Mouse (Mus musculus) heart, embryonic 14.5 days (tissue): Measurements from ENCODE around the gene Ift122. TPM values are rescaled to one million over a fixed set of nuclear protein-coding genes. Genes with fewer than 3 reads are reported as not detected.
A peak's percentile ranks its signal among the peaks of the same experiment; 100 is the strongest.

Experiments used
- ATAC-seq: fragments of 200-750 bp; cut with Nextera tagmentation; 2 replicates; pipeline ENCODE4 v1.8.0; 2017; ENCODE audit warnings: low read depth, moderate TSS enrichment; ENCODE audit not compliant: insufficient number of reproducible peaks, insufficient read depth, low FRiP score
- H3K27ac ChIP-seq, 2 experiments: fragments of 200-500 bp in 1 of 2; fragments of 300-500 bp in 1 of 2; sonication (generic) in 1 of 2; replicated peaks in 1 of 2; 2 replicates each; pipeline ENCODE4 v1.5.1; 2012 to 2014; ENCODE audit warnings: low read depth in 2 of 2, low read length in 2 of 2, control low read depth in 1 of 2, mild to moderate bottlenecking in 1 of 2, mixed read lengths in 1 of 2; ENCODE audit not compliant: control insufficient read depth in 1 of 2, insufficient read depth in 1 of 2
- H3K27me3 ChIP-seq: fragments of 300-500 bp; sonication (generic); 2 replicates; pipeline ENCODE4 v1.6.1; 2014; ENCODE audit warnings: mild to moderate bottlenecking, low read length, control low read depth; ENCODE audit not compliant: control insufficient read depth, insufficient read depth
- H3K36me3 ChIP-seq: fragments of 300-500 bp; sonication (generic); 2 replicates; pipeline ENCODE4 v1.6.1; 2014; ENCODE audit warnings: mild to moderate bottlenecking, control low read depth, low read length, mixed read lengths; ENCODE audit not compliant: control insufficient read depth, insufficient read depth
- H3K4me1 ChIP-seq, 2 experiments: fragments of 200-500 bp in 1 of 2; fragments of 300-500 bp in 1 of 2; sonication (generic) in 1 of 2; 2 replicates each; pipeline ENCODE4 v1.6.1; 2012 to 2014; ENCODE audit warnings: low read length in 2 of 2, control low read depth in 1 of 2, mixed read lengths in 1 of 2; ENCODE audit not compliant: control insufficient read depth in 2 of 2, insufficient read depth in 2 of 2
- H3K4me2 ChIP-seq: fragments of 300-500 bp; sonication (generic); 2 replicates; pipeline ENCODE4 v1.6.1; 2014; ENCODE audit warnings: mild to moderate bottlenecking, low read length
- H3K4me3 ChIP-seq, 2 experiments: fragments of 200-500 bp in 1 of 2; fragments of 300-500 bp in 1 of 2; sonication (generic) in 1 of 2; 2 replicates each; pipeline ENCODE4 v1.5.1; 2012 to 2014; ENCODE audit warnings: low read length in 2 of 2, mild to moderate bottlenecking in 2 of 2, control low read depth in 1 of 2, low read depth in 1 of 2, moderate library complexity in 1 of 2; ENCODE audit not compliant: control insufficient read depth in 1 of 2, insufficient read depth in 1 of 2
- H3K9ac ChIP-seq: fragments of 300-500 bp; sonication (generic); 2 replicates; pipeline ENCODE4 v1.6.1; 2014; ENCODE audit warnings: mild to moderate bottlenecking, low read length
- H3K9me3 ChIP-seq: fragments of 300-500 bp; sonication (generic); 2 replicates; pipeline ENCODE4 v1.6.1; 2016; ENCODE audit warnings: low read length, control low read depth; ENCODE audit not compliant: control insufficient read depth
- WGBS: fragments of 180-500 bp; shearing (Covaris S2); extraction: QIAGEN DNeasy Blood & Tissue Kit; methylation state at CpG from one replicate; pipeline ENCODE4 v1.1.7; 2014; 5-methylcytosine and 5-hydroxymethylcytosine counted together
- polyA plus RNA-seq: library from polyadenylated mRNA; unstranded; fragments of >200 nt; fragmentation: Nextera tagmentation; extraction: Ambion mirVana; gene quantifications from 2 replicates; pipeline ENCODE4 v1.2.1, GENCODE M21; 2014

Gene Ift122
- 22.6 and 23.6 TPM in 2 replicates for polyA plus RNA-seq

- ATAC-seq = peak; percentile 97
Observed at GRCm38 (mm10) chr6:115853091-115853813, at the start of gene Ift122, which contains the start of gene Mbd4. Gene Ift122 (plus strand): TSS chr6:115853470. Gene Mbd4 (minus strand): TSS chr6:115853371.

GRCm38 (mm10) chr6:115803541-115804382 is 49.5 kb upstream of the Ift122 start:
- peak; percentile 60 for ATAC-seq
- no peaks in the 10 kb centered on the region for H3K27me3 ChIP-seq
- H3K27ac ChIP-seq = no peak overlapping the region
- 0 out of 2 replicates have a peak overlapping the region, but pooled peaks have one; percentile 12 for H3K9ac ChIP-seq
- 46% methylated on average over 16 of the region's 16 CpGs for WGBS
- peaks cover 89% of the 10 kb centered on the region for H3K36me3 ChIP-seq
- H3K9me3 ChIP-seq = no peaks in the 10 kb centered on the region
- no peak overlapping the region for H3K4me2 ChIP-seq
- H3K4me1 ChIP-seq = peaks cover 12 to 20% of the 10 kb centered on the region in 2 experiments
- H3K4me3 ChIP-seq = no peak overlapping the region

More at GRCm38 (mm10) chr6:115853091-115853813, at the start of gene Ift122, which contains the start of gene Mbd4:
- peak within 1 kb of the TSS; percentile 76 for H3K4me2 ChIP-seq
- WGBS = under 1% methylated on average over 51 of the region's 51 CpGs
- no peaks in the 10 kb centered on the region for H3K27me3 ChIP-seq
- H3K9ac ChIP-seq = peak within 1 kb of the TSS; percentile 73
- peaks cover 10 to 34% of the 10 kb centered on the region in 2 experiments for H3K4me1 ChIP-seq
- H3K27ac ChIP-seq = peak within 1 kb of the TSS; percentile 84 to 88
- no peaks in the 10 kb centered on the region for H3K9me3 ChIP-seq
- H3K36me3 ChIP-seq = peaks cover 20% of the 10 kb centered on the region
- H3K4me3 ChIP-seq = peak within 1 kb of the TSS; percentile 53 to 73

DNA sequence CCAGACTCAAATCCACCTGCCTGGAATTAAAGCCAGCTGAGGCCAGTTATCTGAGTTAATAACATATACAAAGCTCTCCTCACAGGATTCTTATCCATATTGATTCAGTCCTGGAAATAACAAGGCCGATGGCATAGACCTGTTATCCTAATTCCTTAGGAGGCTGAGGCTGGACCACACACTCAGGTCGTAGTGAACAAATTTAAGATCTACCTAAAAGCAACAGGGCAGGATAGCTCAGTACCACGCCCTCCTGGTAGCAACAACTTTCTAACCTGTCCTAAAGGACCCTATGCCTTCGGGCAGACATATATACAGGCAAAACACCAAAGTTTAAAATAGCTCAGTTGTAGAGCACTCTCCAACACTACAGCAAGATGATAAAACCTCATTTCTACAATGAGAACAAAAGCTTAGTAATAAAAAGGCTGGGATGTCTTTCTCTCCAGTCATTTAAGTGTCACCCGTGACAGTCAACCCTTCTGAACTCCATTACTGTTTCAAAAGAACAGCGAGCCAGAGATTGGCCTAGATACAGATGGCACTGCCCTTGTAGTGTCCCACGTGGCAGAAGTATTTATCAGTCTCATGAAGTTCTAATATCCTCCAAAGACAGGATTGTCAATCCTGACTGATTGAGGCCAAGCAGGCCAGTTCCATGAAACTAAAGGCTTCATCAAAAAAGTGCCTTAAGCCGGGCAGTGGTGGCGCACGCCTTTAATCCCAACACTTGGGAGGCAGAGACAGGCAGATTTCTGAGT is 48.7 kb upstream of the Ift122 start:
- Histone ChIP-seq H3K27ac (no peak overlapping the region), H3K27me3 (no peaks in the 10 kb centered on the region), H3K9ac (no peak overlapping the region), H3K4me2 (no peak overlapping the region), H3K9me3 (no peaks in the 10 kb centered on the region), H3K4me3 (no peak overlapping the region), H3K4me1 (peaks cover 12 to 20% of the 10 kb centered on the region in 2 experiments), H3K36me3 (peaks cover 80% of the 10 kb centered on the region)
- 63% methylated on average over 10 of the region's 10 CpGs for WGBS
- no peak for ATAC-seq

DNA sequence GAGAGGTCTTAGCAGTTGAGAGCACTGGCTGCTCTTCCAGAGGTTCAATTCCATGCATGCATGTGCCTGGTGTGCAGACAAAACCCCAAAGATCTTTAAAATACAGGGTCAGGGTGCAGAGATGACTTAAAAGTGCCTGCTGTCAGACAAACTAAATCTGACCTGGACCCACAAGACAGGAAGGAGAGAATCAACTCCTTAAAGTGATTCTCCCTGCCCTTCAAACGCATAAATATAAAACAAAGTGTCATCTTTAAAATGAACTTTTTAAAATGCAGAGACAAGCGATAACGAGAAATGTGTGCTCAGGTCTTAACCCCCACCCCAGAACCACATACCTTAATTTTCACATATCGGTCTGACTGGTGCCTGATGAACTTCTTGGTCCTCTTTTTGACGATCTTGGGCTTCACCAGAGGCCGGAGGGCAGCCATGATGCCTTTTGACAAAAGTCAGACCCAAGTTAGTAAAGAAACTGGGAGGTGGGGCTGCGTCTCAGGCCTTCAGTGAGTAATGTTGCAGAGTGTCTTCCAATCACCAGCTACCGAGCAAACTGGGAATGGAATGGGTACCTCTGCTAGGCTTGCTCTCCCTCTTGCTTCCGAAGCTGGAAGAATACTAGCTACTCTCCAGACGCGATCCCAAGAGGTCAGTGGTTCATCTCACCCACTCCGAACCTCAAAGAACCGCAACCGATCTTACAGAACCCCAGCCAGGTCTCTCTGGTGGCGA is 45.6 kb upstream of the Ift122 start:
- Histone ChIP-seq H3K27me3 (no peaks in the 10 kb centered on the region), H3K4me3 (peak overlapping the region; percentile 92 to 98), H3K9me3 (no peaks in the 10 kb centered on the region), H3K36me3 (peaks cover 50% of the 10 kb centered on the region), H3K4me1 (peaks cover 12 to 20% of the 10 kb centered on the region in 2 experiments), H3K4me2 (peak overlapping the region; percentile 83), H3K9ac (peak overlapping the region; percentile 99), H3K27ac (peak overlapping the region; percentile 92 to 94)
- 2% methylated on average over 15 of the region's 15 CpGs for WGBS
- no peak for ATAC-seq

DNA sequence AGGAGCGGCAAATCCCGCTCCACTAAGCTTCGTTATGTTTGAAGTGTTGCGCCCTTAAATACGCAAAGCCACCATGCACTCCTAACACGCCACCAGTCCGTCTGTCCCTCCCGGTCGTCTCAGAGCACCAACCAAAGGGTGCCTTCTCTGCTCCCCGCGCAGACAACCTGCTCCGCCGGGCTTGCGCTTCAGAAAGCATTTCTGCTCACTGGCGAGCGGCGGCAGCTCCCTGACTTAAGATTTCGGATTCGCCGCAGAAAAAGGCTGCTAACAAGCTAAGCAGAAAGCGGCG is 45.1 kb upstream of the Ift122 start:
- H3K9ac ChIP-seq = peak overlapping the region; percentile 99
- peaks cover 12 to 20% of the 10 kb centered on the region in 2 experiments for H3K4me1 ChIP-seq

DNA sequence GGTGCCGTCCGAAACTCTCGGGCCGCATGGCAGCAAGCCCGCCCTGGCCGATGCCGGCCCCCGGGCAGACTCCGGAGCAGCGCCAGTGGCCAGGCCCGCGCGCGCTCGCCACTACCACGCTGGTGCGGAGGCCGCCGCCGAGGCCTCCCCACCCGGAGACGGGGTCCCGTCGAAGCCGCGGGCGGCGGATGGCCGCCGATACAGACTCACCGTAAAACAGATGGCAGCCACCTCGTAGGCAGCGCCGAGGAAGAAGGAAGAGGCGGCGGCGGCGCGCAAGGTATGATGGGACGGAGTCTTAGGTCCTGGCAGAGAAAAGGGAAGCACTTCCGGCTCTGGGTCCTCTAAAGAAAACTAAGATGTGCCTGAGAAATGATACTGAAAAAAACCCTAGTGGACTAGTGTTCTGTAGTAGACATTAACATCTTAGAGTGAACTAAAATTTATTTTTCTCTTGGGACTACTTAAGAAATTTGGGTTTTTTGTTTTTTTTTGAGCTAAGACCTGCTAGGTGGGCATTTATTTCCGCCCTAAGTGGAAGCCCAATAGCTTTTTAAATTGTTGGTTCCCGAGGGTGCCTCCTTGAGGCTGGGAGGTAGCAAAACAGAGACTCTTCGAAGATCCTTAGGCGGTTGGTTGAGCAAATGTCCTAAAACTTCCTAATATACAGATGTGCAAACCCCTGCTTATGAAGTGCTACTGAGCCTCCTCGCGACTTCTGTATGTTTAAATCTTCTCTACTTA is 44.6 kb upstream of the Ift122 start, which contains the start of gene Rpl32:
Gene Rpl32 (minus strand): TSS at position 260 of the 744 bp plus-strand sequence.
- peak within 1 kb of the TSS; percentile 92 to 98 for H3K4me3 ChIP-seq
- peaks cover 40% of the 10 kb centered on the region for H3K36me3 ChIP-seq
- no peaks in the 10 kb centered on the region for H3K27me3 ChIP-seq
- under 1% methylated on average over 44 of the region's 47 CpGs for WGBS
- peak; percentile 63 for ATAC-seq
- peak within 1 kb of the TSS; percentile 99 for H3K9ac ChIP-seq
- peak within 1 kb of the TSS; percentile 92 to 94 for H3K27ac ChIP-seq
- H3K4me1 ChIP-seq = peaks cover 13 to 21% of the 10 kb centered on the region in 2 experiments
- peak within 1 kb of the TSS; percentile 83 for H3K4me2 ChIP-seq
- H3K9me3 ChIP-seq = no peaks in the 10 kb centered on the region

More for the DNA sequence above, 45.1 kb upstream of the Ift122 start:
- H3K9me3 ChIP-seq = no peaks in the 10 kb centered on the region
- H3K27ac ChIP-seq = peak overlapping the region; percentile 92 to 94
- peak overlapping the region; percentile 83 for H3K4me2 ChIP-seq
- no peak for ATAC-seq
- peaks cover 45% of the 10 kb centered on the region for H3K36me3 ChIP-seq
- 0% methylated on average over 22 of the region's 22 CpGs for WGBS
- peak overlapping the region; percentile 92 to 98 for H3K4me3 ChIP-seq
- H3K27me3 ChIP-seq = no peaks in the 10 kb centered on the region
